Mouse (Mus musculus) bone marrow macrophage, adult 2 months (primary cell): ENCODE data around the gene 6330409D20Rik.

Source experiments
- CTCF ChIP-seq: IDR thresholded peaks from 2 replicates; pipeline ENCODE4 v1.5.1; 2012; ENCODE audit warnings: low read depth, mild to moderate bottlenecking, low read length, moderate library complexity
- POLR2A ChIP-seq: IDR thresholded peaks from 2 replicates; pipeline ENCODE4 v1.6.1; 2012; ENCODE audit warnings: mild to moderate bottlenecking, low read depth, low read length, borderline replicate concordance

- TF ChIP-seq POLR2A (no peak), CTCF (no peak)
Observed at GRCm38 (mm10) chr2:32788581-32788980, 47.8 kb upstream of the 6330409D20Rik start.
